Mouse (Mus musculus) B cell, adult (primary cell): Measurements from ENCODE around the gene Actl7a. TPM values are rescaled to one million over a fixed set of nuclear protein-coding genes. Genes with fewer than 3 reads are reported as not detected.

ENCODE experiments used
- total RNA-seq: library from RNA; stranded (reverse); gene quantifications from 4 replicates; pipeline ENCODE4 v1.2.4, GENCODE M21; 2023; ENCODE audit not compliant: inconsistent age

Gene Actl7a
- total RNA-seq = not detected in 4 replicates

DNA sequence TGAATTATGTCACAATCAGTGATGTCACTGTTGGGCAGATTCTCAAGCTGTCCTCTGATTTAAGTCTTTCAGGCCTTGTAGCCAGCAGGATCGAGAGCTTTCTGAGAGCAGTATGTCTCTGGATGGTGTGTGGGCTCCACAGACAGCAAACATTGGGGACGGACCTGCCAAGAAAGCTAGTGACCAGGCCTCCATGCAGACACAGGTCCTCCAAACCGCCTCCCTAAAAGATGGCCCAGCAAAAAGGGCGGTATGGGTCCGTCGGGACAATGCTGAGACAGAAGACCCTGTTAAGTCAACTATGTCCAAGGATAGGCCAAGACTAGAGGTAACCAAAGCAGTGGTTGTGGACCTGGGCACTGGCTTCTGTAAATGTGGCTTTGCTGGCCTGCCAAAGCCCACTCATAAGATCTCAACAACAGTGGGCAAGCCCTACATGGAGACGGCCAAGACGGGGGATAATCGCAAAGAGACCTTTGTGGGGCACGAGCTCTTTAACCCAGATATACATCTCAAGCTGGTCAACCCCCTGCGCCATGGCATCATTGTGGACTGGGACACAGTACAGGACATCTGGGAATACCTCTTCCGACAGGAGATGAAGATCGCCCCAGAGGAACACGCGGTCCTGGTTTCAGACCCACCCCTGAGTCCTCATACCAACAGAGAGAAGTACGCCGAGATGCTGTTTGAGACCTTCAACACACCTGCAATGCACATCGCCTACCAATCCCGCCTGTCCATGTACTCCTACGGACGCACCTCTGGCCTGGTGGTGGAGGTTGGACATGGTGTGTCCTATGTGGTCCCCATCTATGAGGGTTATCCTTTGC is at the start of gene Actl7a:
TSS of gene Actl7a (plus strand) at position 51 of the 833 bp plus-strand sequence.

DNA sequence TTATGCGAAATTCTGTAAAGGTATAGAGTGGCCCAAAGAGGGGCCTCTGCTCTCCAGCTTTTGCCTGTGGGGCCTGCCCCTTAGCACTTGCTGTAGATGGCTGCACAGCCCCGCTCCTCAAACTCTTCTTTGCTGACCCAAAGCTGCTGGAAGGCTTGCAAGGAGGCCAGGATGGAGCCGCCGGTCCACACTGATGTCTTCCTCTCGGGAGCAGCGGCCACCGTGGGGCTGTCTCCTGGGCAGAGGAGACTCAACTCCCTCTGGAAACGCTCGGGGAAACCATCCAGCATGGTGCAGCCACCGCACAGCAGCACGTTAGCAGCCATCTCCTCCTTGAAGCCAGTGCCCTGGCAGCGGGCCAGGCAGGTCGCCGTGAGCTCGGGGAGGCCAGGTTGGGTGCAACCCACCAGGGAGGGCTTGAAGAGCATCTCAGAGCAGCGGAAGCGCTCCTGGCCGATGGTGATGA is 3.2 kb upstream of the Actl7a start, which contains the start of gene Gm26657:
TSS of gene Gm26657 (plus strand) at position 51 of the 466 bp plus-strand sequence.

DNA sequence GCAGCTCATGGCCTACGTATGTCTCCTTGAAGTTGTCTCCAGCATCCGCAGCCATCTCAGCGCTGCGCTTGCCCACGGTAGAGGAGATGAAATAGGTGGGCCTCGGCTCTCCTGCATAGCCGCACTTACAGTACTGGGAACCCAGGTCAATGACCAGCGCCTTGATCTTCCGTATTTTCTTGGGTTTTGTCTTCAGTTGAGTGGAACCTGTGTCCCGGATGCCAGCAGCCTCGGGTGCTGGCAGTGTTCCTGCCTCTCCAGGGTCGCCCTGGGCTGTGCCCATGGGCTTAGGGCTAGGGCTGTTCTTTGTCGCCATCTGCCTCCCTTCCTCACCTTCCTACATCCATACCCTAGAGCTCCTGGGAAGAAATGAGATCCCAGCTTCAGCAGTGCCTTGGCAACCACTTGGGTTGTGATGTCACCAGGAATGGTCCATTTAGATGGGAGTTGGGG is 2.1 kb upstream of the Actl7a start, which contains the start of gene Actl7b:
TSS of gene Actl7b (minus strand) at position 403 of the 453 bp plus-strand sequence.

Other genes with a start within 250 kb of the Actl7a start
- gene Gm26657, start 3.3 kb upstream of the Actl7a start, total RNA-seq = not detected in 4 replicates
- gene Actl7b, start 2.0 kb upstream of the Actl7a start, total RNA-seq = 1.0 to 1.2 TPM (median 1.1 TPM) in 4 replicates
- gene Elp1, start 58.9 kb downstream of the Actl7a start, total RNA-seq = 40.1 to 52.8 TPM (median 45.1 TPM) in 4 replicates
- gene Fam206a, start 58.9 kb downstream of the Actl7a start, total RNA-seq = 20.5 to 22.2 TPM (median 20.9 TPM) in 4 replicates
- gene Ctnnal1, start 121.8 kb downstream of the Actl7a start, total RNA-seq = 4.0 to 5.3 TPM (median 4.9 TPM) in 4 replicates
- gene Tmem245, start 204.0 kb downstream of the Actl7a start, total RNA-seq = 28.9 to 35.3 TPM (median 30.6 TPM) in 4 replicates
- not detected in 4 replicates for gene Frrs1l, start 247.0 kb downstream of the Actl7a start, total RNA-seq